Mouse (Mus musculus): ENCODE data around the gene Nhsl2.

GRCm38 (mm10) chrX:102060891-102061290, 211.7 kb downstream of the Nhsl2 start:
- TF ChIP-seq POLR2A (IDR thresholded peaks at IDR 0.05; ENCODE audit: insufficient read depth, low read depth, low read length) (no peak), CTCF (IDR thresholded peaks at IDR 0.05; ENCODE audit: insufficient read depth, low read depth, low read length) (no peak)
